Mouse (Mus musculus): ENCODE data around the gene Keap1.
"Not testable (repeated sequence)": the region's sequence is repeated elsewhere in the genome, so short reads cannot be mapped to it uniquely, and the experiment has no call there.

Keap1 gene

GRCm38 (mm10) chr9:21233366-21233765, 5.8 kb downstream of the Keap1 start:
- in situ Hi-C loops (cut with MboI, MseI): loop anchor here (5.0 kb wide), 1 partner anchor 54 kb away; the partner anchor contains the start of gene Kri1

DNA sequence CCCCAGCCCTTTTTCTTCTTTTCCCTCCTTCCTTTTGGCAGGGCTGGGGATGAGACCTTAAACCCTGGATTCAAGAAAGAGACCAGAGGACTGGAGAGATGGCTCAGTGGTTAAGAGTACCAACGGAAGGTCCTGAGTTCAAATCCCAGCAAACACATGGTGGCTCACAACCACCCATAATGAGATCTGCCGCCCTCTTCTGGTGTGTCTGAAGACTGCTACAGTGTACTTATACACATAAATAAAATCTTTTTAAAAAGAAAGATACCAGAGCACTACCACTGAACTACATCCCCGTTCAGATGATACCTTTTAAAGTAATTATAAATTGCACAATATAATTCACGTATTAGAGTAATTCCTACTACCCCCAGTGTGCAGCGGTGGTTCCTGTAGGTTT, 6.3 kb downstream of the Keap1 start:
- in situ Hi-C loops (cut with MboI, MseI): loop anchor here (5.0 kb wide), 1 partner anchor 54 kb away; the partner anchor contains the start of gene Kri1

- in situ Hi-C loops (cut with MboI, MseI): loop anchor here (5.0 kb wide), 1 partner anchor 56 kb away; the partner anchor contains the start of gene Kri1
Measured at GRCm38 (mm10) chr9:21231551-21231950, 7.6 kb downstream of the Keap1 start.

- in situ Hi-C loops (cut with MboI, MseI): no loop called here
Measured at GRCm38 (mm10) chr9:21227342-21227741, 11.8 kb downstream of the Keap1 start.

DNA sequence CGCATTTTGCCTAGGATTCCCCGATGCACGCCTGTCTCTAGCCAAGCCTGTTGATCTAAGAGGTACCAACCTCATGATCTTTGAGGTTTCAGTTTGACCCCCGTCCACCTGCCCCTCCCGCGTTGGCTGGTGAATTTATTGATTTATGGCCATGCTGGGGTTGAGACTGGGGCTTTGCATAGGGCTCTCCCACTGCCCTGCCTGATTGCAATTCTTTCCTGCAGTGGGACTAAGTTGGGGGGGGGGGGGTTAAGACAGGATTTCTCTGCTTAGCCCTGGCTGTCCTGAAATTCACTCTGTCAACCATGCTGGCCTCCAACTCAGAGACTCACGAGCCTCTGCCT, 13.8 kb downstream of the Keap1 start:
- in situ Hi-C loops (cut with MboI, MseI): no loop called here

- in situ Hi-C loops (cut with MboI, MseI): no loop called here
Measured at GRCm38 (mm10) chr9:21224576-21225414, 14.4 kb downstream of the Keap1 start.

GRCm38 (mm10) chr9:21223906-21224305, 15.3 kb downstream of the Keap1 start:
- in situ Hi-C loops (cut with MboI, MseI): no loop called here

GRCm38 (mm10) chr9:21223490-21223889, 15.7 kb downstream of the Keap1 start:
- in situ Hi-C loops (cut with MboI, MseI): not testable (repeated sequence)

GRCm38 (mm10) chr9:21221383-21221929, 17.7 kb downstream of the Keap1 start:
- in situ Hi-C loops (cut with MboI, MseI): no loop called here

DNA sequence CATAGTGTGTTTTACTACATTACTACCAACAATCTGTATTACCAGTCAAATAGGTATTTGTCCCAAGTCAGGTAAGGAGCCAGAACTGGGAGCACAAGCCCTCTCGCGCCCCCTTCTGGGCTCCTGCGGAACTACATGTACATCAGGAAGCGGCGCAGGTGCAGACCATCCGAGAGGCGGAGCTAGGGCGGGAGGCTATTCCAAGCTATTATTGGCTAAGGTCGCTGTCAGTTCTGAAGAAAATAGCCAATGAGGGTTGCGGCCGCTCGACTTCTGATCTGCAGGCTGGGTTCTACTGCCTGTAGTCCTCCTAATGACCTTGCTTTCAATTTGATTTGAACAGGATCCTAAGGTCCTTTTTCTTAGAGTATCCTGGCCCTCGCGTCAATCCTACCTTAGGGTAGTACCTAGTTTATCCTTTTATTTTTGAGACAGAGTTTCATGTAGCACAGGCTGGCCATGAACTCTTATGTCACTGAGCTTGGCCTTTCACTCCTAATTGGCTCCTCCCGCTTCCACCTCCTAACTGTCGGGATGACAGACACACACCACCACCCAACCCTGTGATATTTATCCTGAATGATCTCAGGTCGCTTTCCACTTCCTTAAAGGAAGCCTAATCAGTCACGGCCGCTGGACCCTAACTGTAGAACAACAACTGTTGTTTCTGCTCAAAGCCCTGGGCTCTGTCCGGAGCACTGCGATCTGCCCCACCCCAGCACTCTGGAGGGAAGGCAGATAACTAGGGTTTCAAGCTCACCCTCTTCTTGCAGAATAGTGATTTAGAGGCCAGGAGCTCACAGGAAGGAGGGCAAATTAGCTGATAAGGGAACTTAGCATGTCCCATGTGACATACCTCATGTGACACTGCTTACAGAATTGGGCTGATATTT, 18.4 kb downstream of the Keap1 start:
- in situ Hi-C loops (cut with MboI, MseI): no loop called here

GRCm38 (mm10) chr9:21219820-21220219, 19.3 kb downstream of the Keap1 start:
- in situ Hi-C loops (cut with MboI, MseI): no loop called here

DNA sequence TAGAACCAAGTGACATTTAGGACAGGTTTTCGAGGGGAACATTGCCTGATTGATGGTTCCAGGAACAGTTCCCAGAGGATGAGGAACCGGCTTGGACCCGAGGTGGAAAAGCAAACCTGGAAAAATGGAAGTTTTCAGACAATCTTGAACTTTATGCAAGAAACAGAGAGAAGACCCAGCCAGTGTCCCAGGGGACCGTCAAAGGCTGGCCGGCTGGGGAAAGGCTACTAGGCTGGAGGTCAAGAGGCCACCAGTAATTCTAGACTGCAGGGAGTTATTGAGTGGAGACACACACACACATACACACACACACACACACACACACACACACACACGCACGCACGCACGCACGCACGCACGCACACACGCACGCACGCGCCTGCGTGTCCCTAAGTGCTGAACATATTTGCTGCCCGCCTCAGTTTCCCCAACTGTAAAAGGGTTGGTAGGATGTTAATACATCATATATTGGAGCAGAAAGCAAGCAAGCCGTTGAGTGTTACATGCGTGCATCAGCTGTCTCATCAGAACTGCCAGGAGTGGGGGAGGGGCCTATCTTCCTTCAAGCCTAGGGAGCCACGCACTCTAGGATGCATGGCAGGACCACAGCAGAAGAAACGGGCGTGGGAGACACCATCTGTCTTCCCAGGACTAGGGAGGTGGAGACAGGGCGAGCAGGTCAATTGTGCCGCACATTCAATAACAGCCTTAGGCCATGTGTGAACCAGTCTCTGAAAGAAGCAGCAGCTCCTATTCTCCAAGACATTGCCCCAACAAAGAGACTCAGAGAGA, 22.9 kb downstream of the Keap1 start:
- in situ Hi-C loops (cut with MboI, MseI): no loop called here

GRCm38 (mm10) chr9:21213617-21214190, 25.5 kb downstream of the Keap1 start:
- in situ Hi-C loops (cut with MboI, MseI): loop anchor here (5.0 kb wide), 1 partner anchor 36 kb away; no protein-coding TSS in a partner anchor

DNA sequence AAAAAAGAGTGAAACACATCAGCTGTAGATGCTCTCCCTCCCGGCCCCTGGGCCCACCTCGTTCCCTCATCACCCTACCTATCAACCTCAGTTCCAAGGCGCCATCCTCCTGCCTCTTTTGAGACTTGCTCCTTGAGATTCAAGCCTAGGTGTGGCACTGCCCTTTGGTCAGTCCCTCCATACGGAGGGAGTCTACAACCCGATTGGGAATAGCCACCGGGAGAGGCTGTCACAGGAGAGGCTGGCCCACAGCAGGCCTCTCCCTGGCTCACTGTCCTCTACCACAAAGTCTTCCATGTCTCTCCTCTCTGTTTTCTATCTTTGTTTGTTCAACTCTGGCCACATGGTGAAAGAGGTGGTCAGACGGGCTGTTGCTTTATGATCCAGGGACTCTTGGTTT, 27.5 kb downstream of the Keap1 start:
- in situ Hi-C loops (cut with MboI, MseI): loop anchor here (5.0 kb wide), 1 partner anchor 34 kb away; no protein-coding TSS in a partner anchor

- in situ Hi-C loops (cut with MboI, MseI): loop anchor here (5.0 kb wide), 1 partner anchor 34 kb away; no protein-coding TSS in a partner anchor
Measured at GRCm38 (mm10) chr9:21210821-21211220, 28.3 kb downstream of the Keap1 start.

DNA sequence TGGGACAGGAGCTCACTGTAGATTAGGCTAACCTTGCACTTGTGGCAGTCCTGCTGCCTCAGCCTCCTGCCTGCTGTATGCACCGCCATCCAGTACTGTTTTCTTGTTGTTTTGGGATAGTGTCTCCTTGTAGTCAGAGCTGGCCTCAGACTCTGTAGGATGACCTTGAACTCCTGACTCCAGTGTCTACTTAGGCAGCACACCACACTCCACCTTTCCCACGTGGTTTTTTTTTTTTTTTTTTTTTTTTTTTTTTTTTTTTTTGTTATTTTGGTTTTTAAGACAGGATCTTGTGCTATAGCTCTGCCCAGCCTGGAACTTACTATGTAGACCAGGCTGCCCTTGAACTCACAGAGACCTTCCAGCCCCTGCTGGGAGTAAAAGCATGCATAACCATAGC, 30.5 kb downstream of the Keap1 start:
- in situ Hi-C loops (cut with MboI, MseI): no loop called here

- in situ Hi-C loops (cut with MboI, MseI): no loop called here
Measured at GRCm38 (mm10) chr9:21206848-21207247, 32.3 kb downstream of the Keap1 start.

DNA sequence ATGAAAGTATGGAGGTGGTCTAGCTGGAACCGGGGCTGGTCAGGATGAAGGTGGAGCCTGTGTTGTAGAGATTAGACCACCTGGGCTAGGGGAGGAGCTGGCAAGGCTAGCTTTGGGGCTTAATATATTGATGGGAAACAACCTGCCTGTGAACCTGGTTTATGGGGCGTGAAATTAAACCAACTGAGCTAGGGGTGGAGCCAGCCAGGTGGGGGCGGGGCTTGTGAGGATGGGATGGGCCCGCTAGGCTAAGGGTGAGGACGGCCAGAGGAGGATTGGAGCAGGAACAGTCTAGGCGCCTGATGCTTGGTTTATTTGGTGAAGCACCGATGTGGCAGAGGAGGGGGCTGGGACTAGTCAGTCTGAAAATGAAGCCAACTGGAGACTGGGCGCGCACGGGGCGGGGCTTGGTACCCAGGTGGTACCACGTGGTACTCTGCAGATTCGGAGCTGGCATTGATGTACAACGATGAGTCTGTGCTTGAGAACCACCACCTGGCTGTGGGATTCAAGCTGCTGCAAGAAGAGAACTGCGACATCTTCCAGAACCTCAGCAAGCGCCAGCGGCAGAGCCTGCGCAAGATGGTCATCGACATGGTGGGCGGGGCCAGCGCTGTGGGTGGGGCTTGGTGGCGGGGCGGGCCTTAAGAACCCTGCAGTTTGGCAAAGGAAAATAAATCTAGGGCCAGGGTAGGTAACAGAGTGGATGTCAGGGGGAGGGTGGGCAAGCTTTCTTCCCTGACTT, 34.5 kb downstream of the Keap1 start:
- in situ Hi-C loops (cut with MboI, MseI): no loop called here

DNA sequence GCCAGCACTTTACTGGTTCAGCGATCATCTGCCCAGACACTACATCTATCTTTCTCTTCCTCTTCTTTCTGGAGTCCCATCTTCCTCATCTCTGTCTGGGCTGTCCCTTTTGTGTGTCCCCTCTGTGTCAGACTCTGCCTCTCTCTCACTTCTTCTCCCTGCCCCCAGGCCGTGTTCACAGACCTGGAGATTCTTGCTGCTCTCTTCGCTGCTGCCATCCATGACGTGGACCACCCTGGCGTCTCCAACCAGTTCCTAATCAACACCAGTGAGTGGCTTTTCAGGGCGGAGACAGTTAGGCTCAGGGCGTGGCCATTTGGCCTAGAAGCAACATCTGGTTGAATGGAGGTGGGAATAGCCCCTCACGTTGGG, 35.0 kb downstream of the Keap1 start:
- in situ Hi-C loops (cut with MboI, MseI): no loop called here

GRCm38 (mm10) chr9:21198960-21199359, 40.2 kb downstream of the Keap1 start:
- in situ Hi-C loops (cut with MboI, MseI): no loop called here
